In the genomic region with DNA sequence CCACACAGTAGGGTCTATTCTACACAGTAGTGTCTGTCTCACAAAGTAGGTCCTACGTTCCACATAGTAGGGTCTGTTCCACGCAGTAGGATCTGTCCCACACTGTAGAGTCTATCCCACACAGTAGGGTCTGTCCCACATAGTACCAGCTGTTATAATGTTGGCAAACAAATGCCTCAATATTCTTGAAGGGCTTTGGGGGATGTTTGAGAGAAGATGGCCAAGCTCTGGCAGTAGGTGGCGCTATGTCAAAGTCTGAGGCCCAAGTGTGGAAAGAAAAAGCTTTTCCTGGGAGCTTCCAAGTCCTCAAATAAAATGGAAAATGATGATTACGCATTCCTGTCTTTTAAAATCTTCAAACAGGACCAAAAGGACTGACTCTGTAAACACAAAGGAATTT, we compare ENCODE assay signal across 8 mouse cellular contexts.
A peak's percentile ranks its signal among the peaks of the same experiment; 100 is the strongest.
DNase-seq lines count a peak whose midpoint lies in the region; ATAC-seq and TF ChIP-seq lines count a peak whose summit lies in the region.

No protein-coding gene starts in this region.

- H3K4me2 ChIP-seq in kidney, postnatal 0 days (ENCODE audit: low read length): no peak overlapping the region
- no peak overlapping the region for H3K4me2 ChIP-seq in kidney, embryonic 16.5 days (replicated peaks; ENCODE audit: low read depth, low read length)
- H3K4me2 ChIP-seq in lung, embryonic 14.5 days: no peak overlapping the region

- H3K9me3 ChIP-seq in kidney, postnatal 0 days (replicated peaks; ENCODE audit: low read length): no peaks in the 10 kb centered on the region
- peaks cover 5% of the 10 kb centered on the region for H3K9me3 ChIP-seq in kidney, embryonic 16.5 days (ENCODE audit: low read length)
- no peaks in the 10 kb centered on the region for H3K9me3 ChIP-seq in lung, embryonic 14.5 days (ENCODE audit: low read depth, low read length)

- peak; percentile 81 for TF ChIP-seq CTCF in kidney, postnatal 0 days (IDR thresholded peaks at IDR 0.05; ENCODE audit: low read depth)
- TF ChIP-seq CTCF in Patski (IDR thresholded peaks at IDR 0.05): peak; percentile 80
- TF ChIP-seq CTCF in lung, embryonic 14.5 days (IDR thresholded peaks at IDR 0.05; ENCODE audit: low read depth): peak; percentile 72

- no peaks in the 10 kb centered on the region for H3K4me1 ChIP-seq in kidney, postnatal 0 days (replicated peaks; ENCODE audit: insufficient read depth, low read length)
- H3K4me1 ChIP-seq in kidney, embryonic 16.5 days (ENCODE audit: insufficient read depth, low read length): no peaks in the 10 kb centered on the region
- H3K4me1 ChIP-seq in lung, embryonic 14.5 days (ENCODE audit: insufficient read depth): no peaks in the 10 kb centered on the region

- H3K4me3 ChIP-seq in kidney, postnatal 0 days (replicated peaks; ENCODE audit: low read depth, low read length): no peak overlapping the region
- H3K4me3 ChIP-seq in kidney, embryonic 16.5 days (ENCODE audit: low read length): no peak overlapping the region
- no peak overlapping the region for H3K4me3 ChIP-seq in lung, embryonic 14.5 days (ENCODE audit: low read depth, low read length)

- no peak overlapping the region for H3K9ac ChIP-seq in kidney, postnatal 0 days (ENCODE audit: low read depth, low read length)
- no peak overlapping the region for H3K9ac ChIP-seq in kidney, embryonic 16.5 days (replicated peaks; ENCODE audit: low read length)
- no peak overlapping the region for H3K9ac ChIP-seq in lung, embryonic 14.5 days

- CTCF ChIA-PET in Patski (lab: Charles Lee): interaction anchor here (0.7 to 1.5 kb wide), 4 partner anchors 11 to 98 kb away, joined by 3 to 4 read pairs (median 3); no protein-coding TSS in a partner anchor

- no peaks in the 10 kb centered on the region for H3K27me3 ChIP-seq in kidney, postnatal 0 days (ENCODE audit: insufficient read depth, low read length)
- H3K27me3 ChIP-seq in kidney, embryonic 16.5 days (ENCODE audit: insufficient read depth, low read length): 0 out of 2 replicates have a peak, but pooled peaks cover 2% of the 10 kb centered on the region
- peaks cover 12% of the 10 kb centered on the region for H3K27me3 ChIP-seq in Patski
- H3K27me3 ChIP-seq in lung, embryonic 14.5 days (ENCODE audit: insufficient read depth, low read length): no peaks in the 10 kb centered on the region

- peak; percentile 82 for DNase-seq in kidney, postnatal 0 days (ENCODE audit: low spot score)
- DNase-seq in Patski (ENCODE audit: low read depth, low spot score): no peak
- DNase-seq in cerebellum, postnatal 36 days: peak; percentile 24 to 26
- peak; percentile 78 for DNase-seq in kidney, postnatal 10 days
- DNase-seq in lung, embryonic 14.5 days: peak; percentile 89
- peak; percentile 87 for DNase-seq in right cerebral cortex, postnatal 4 days

- in situ Hi-C loops in Patski (cut with MboI; ENCODE audit: low pct_unique_long_range_greater_than_20kb): loop anchor here (10.0 kb wide), 1 partner anchor 503 kb away; no protein-coding TSS in a partner anchor

- WGBS in kidney, postnatal 0 days: 41% methylated on average over 4 of the region's 4 CpGs
- WGBS in kidney, embryonic 16.5 days: 40% methylated on average over 4 of the region's 4 CpGs
- WGBS in lung, embryonic 14.5 days: 31% methylated on average over 4 of the region's 4 CpGs

- no peak overlapping the region for H3K27ac ChIP-seq in kidney, postnatal 0 days
- no peak overlapping the region for H3K27ac ChIP-seq in kidney, embryonic 16.5 days (ENCODE audit: low read length)
- no peak overlapping the region for H3K27ac ChIP-seq in lung, embryonic 14.5 days (ENCODE audit: low read depth)

- POLR2A ChIA-PET in Patski (lab: Charles Lee): interaction anchor here (0.6 kb wide), 1 partner anchor 725 kb away, joined by 3 read pairs; no protein-coding TSS in a partner anchor

- no peak for ATAC-seq in kidney, postnatal 0 days (replicated peaks; ENCODE audit: low FRiP score, low read depth)
- no peak for ATAC-seq in kidney, embryonic 16.5 days (ENCODE audit: low FRiP score, low TSS enrichment)
- ATAC-seq in Patski: no peak
- ATAC-seq in lung, embryonic 14.5 days (ENCODE audit: insufficient read depth): no peak
- no peak for ATAC-seq in activated CD4-positive, CD25-positive, alpha-beta regulatory T cell, adult 4 months

- no peaks in the 10 kb centered on the region for H3K36me3 ChIP-seq in kidney, postnatal 0 days (ENCODE audit: insufficient read depth, low read length)
- H3K36me3 ChIP-seq in kidney, embryonic 16.5 days (ENCODE audit: insufficient read depth, low read length): no peaks in the 10 kb centered on the region
- H3K36me3 ChIP-seq in lung, embryonic 14.5 days (ENCODE audit: insufficient read depth): no peaks in the 10 kb centered on the region
